Mouse (Mus musculus) erythroblast, embryonic 14.5 days (primary cell): ENCODE measurements around the gene Lcorl. TPM values are rescaled to one million over a fixed set of nuclear protein-coding genes. Genes with fewer than 3 reads are reported as not detected.
"Not testable (repeated sequence)": the region's sequence is repeated elsewhere in the genome, so short reads cannot be mapped to it uniquely, and the experiment has no call there.

Source experiments
- H3K27me3 ChIP-seq: 2 replicates; pipeline ENCODE4 v1.6.1; 2012; ENCODE audit warnings: inconsistent platforms; ENCODE audit not compliant: control insufficient read depth
- H3K36me3 ChIP-seq: 2 replicates; pipeline ENCODE4 v1.6.1; 2012; ENCODE audit warnings: mild to moderate bottlenecking, inconsistent platforms; ENCODE audit not compliant: control insufficient read depth
- H3K4me1 ChIP-seq: 2 replicates; pipeline ENCODE4 v1.6.1; 2012; ENCODE audit warnings: inconsistent platforms; ENCODE audit not compliant: control insufficient read depth
- H3K4me3 ChIP-seq: replicated peaks from 2 replicates; pipeline ENCODE3; 2012; ENCODE audit warnings: moderate library complexity, mild to moderate bottlenecking, inconsistent platforms
- H3K9me3 ChIP-seq: 2 replicates; pipeline ENCODE4 v1.6.1; 2012; ENCODE audit warnings: low read length, inconsistent platforms, mixed read lengths; ENCODE audit not compliant: control insufficient read depth
- GATA1 ChIP-seq: IDR thresholded peaks from 2 replicates; pipeline ENCODE4 v1.6.1; 2012; ENCODE audit warnings: low read length, inconsistent platforms, mixed read lengths
- TAL1 ChIP-seq: IDR thresholded peaks from 3 replicates; pipeline ENCODE4 v1.6.1; 2012; ENCODE audit warnings: low read length, inconsistent platforms, mixed read lengths
- polyA plus RNA-seq: library from polyadenylated mRNA; stranded (reverse); fragments of >175 nt; gene quantifications from 2 replicates; pipeline ENCODE4 v1.2.3, GENCODE M21; 2012

The Lcorl gene
- polyA plus RNA-seq, 1 experiment: 0.18 TPM

DNA sequence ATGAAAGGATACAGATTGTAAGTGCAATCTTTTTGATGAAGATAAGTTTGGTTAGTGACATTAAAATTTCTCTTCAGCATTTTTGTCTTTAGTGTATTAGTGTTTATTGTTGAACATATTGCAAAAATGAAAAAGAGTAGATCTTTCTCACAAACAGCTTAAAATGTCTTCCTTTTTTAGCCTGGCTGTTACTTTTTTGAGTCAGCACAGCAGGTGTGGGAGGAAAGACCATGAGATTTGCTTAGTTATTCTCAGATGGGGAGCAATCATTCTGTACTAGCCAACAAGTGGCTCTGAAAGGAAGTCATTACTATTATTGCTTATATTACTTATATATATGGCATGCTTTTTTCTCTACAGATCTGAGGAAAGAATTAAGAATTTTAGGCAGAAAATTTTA lies 177.5 kb downstream of the Lcorl start:
- H3K9me3 ChIP-seq: no peaks in the 10 kb centered on the region
- no peak overlapping the region for H3K4me3 ChIP-seq
- H3K27me3 ChIP-seq: no peaks in the 10 kb centered on the region
- peaks cover 95% of the 10 kb centered on the region for H3K36me3 ChIP-seq
- TF ChIP-seq GATA1 (no peak), TAL1 (no peak)
- no peaks in the 10 kb centered on the region for H3K4me1 ChIP-seq

DNA sequence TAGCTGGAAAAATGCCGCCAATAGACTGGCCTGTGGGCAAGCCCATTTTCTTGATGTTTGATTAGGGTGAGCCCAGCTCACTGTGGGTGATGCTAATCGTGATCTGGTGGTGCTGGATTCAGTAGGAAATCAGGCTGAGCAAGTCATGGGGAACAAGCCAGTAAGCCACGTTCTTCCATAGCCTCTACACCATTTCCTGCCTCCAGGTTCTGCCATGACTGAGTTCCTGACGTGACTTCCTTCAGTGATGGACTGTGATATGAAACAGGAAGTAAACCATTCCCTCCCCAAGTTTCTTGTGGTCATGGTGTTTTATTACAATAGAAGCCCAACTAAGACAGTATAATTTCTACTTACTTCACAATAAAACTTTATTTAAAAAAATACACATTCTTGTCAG lies 179.8 kb downstream of the Lcorl start:
- Histone ChIP-seq H3K4me1 (peaks cover 2% of the 10 kb centered on the region; the same call in 1 of the 2 replicates), H3K27me3 (no peaks in the 10 kb centered on the region), H3K9me3 (no peaks in the 10 kb centered on the region), H3K36me3 (peaks cover 95% of the 10 kb centered on the region), H3K4me3 (no peak overlapping the region)
- no peak for TF ChIP-seq GATA1
- TF ChIP-seq TAL1: no peak

DNA sequence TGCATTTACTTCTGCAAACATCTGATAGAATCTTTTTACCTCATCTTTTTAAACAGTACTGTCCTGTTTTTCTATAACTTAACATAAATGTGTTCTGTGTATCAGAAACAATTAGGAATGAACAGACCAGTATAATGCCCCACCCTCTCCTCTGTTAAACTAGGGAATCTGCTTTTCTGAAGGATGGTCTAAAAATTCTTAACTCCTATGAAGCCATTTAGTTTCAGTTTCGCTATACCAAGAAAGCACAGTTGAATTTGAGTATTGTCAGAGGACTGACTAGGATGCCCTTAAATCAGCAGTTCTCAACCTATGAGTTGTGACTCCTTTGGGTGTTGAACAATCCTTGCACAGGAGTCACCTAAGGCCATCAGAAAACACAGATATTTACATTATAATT lies 182.4 kb downstream of the Lcorl start:
- Histone ChIP-seq H3K9me3 (no peaks in the 10 kb centered on the region), H3K27me3 (no peaks in the 10 kb centered on the region), H3K4me1 (peaks cover 14% of the 10 kb centered on the region), H3K4me3 (no peak overlapping the region), H3K36me3 (peaks cover 80% of the 10 kb centered on the region)
- TF ChIP-seq TAL1: no peak
- TF ChIP-seq GATA1: no peak

DNA sequence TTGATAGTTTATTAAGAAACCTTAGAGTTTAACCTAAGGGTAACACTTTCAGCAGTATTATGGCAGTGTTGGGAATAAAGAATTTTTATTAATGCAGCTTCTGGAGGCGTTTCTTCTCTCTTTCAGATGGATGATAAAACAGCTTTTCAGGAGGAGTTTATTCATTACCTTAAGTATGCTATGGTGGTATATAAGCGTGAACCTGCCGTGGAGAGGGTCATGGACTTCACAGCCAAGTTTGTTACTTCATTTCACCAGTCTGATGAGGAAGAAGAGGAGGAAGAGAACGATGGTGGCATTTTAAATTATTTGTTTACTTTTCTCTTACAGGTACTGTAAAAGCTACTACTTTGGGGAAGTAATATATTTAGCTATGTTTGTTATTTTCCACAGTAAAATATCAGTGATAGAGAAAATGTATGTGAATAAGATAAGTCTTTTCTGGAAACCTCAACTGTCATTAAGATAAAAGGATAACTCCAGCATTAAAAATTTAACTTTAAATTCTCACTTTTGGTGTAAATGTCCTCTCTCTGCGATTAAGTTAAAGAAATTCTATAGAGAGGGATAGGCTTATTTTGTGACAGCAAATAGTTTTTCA lies 186.4 kb downstream of the Lcorl start:
- peaks cover 25% of the 10 kb centered on the region for H3K4me1 ChIP-seq
- no peak for TF ChIP-seq TAL1
- TF ChIP-seq GATA1: no peak
- peaks cover 42% of the 10 kb centered on the region for H3K36me3 ChIP-seq
- H3K27me3 ChIP-seq: no peaks in the 10 kb centered on the region
- H3K4me3 ChIP-seq: peak overlapping the region; percentile 100
- H3K9me3 ChIP-seq: no peaks in the 10 kb centered on the region

DNA sequence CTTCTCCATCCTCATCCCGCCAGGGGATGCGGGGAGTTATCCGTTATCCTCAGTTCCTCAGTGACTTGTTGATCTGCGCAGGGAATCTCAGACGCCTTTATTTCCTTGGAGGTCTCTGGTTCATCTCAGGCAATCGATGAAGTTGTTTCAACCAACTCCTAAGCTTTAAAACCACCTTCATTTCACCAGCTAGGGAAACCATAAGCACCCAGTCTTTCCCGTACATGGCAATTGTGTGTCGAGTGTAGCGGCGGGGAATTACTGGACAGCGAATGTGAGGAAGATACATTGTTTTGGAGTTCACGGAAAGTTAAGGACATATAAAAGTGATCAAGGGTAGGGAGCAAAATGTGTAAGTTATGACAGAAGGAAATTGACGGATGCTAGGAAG lies 187.1 kb downstream of the Lcorl start:
- H3K9me3 ChIP-seq: no peaks in the 10 kb centered on the region
- H3K4me1 ChIP-seq: peaks cover 25% of the 10 kb centered on the region
- H3K27me3 ChIP-seq: no peaks in the 10 kb centered on the region
- TF ChIP-seq GATA1: no peak
- TF ChIP-seq TAL1: no peak
- H3K4me3 ChIP-seq: peak overlapping the region; percentile 100
- peaks cover 34% of the 10 kb centered on the region for H3K36me3 ChIP-seq

DNA sequence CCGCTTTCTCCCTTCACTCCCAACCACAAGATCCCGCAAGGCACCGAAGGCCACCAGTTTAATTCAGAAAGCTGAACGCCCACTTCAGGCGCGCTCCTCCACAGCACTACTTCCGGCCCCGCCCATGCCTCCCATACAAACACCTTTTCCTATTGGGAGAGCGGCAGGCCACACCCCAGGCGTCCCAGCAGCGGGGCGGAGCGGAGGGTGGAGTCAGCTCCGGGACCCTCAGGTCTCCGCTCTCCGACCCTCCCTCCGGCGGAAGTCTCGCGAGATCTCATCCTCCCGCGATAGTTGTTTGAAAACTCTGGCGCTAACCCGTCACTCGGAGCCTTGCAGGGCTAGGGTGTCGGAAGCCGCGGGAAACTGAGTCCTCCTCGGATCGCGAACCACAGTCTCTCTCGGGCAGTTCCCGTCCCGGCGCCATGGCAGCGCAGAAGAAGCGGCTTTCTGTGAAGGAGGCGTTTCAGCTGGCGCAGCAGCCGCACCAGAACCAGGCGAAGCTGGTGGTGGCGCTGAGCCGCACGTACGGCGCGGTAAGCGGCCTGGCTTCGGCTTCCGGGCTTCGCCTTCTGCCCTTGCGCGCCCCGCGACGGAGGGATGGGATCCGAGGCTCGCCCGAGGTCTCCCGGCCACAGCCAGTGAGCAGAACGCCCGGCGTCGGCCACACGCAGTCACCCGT lies 187.7 kb downstream of the Lcorl start, which contains the start of gene Ncapg:
Gene Ncapg, plus strand, starts transcription at position 322 of the 682 bp plus-strand sequence.
- Histone ChIP-seq H3K4me3 (peak within 1 kb of the TSS; percentile 100), H3K9me3 (no peaks in the 10 kb centered on the region), H3K36me3 (peaks cover 29% of the 10 kb centered on the region), H3K27me3 (no peaks in the 10 kb centered on the region), H3K4me1 (peaks cover 25% of the 10 kb centered on the region)
- TF ChIP-seq TAL1: no peak
- no peak for TF ChIP-seq GATA1

DNA sequence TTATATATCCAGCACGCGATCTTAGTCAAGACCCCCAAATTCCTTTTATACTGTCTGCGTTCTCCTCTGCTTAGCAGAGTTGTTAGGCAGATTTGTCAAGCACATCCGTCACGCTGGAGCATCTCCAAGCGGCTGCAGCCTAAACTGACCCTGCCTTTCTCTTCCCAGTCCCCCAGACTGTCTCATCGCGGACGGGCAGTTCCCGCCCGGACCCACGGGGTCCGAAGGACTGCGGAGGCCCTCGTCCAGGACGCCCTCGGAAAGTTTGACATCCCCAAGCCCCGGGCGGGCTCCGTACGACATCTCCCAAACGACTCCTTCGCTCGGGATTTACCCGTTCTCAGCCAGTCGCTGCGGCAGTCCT lies 188.2 kb downstream of the Lcorl start:
- no peaks in the 10 kb centered on the region for H3K27me3 ChIP-seq
- no peak for TF ChIP-seq TAL1
- TF ChIP-seq GATA1: no peak
- H3K4me3 ChIP-seq: peak overlapping the region; percentile 100
- no peaks in the 10 kb centered on the region for H3K9me3 ChIP-seq
- peaks cover 24% of the 10 kb centered on the region for H3K36me3 ChIP-seq
- H3K4me1 ChIP-seq: peaks cover 25% of the 10 kb centered on the region

DNA sequence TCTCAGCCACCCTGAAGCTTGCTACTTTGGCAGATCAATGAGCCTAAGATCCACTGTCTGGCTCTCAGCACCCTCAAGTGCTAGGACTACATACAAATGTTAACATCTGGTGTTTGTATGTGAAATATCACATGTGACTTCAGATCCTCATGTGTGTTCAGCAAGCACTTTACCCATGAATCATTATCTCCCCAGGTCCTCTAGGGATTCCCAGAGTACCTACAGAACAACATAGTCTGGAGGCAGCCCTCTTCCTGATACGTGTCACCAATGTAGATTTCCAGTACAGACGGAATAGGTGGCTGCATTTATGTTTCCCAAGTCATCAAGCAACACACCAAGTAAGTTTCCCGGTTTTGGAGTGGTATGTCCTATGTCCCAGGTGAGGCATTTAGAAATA lies 188.6 kb downstream of the Lcorl start:
- TF ChIP-seq GATA1 (no peak), TAL1 (no peak)
- H3K4me1 ChIP-seq: peaks cover 25% of the 10 kb centered on the region

DNA sequence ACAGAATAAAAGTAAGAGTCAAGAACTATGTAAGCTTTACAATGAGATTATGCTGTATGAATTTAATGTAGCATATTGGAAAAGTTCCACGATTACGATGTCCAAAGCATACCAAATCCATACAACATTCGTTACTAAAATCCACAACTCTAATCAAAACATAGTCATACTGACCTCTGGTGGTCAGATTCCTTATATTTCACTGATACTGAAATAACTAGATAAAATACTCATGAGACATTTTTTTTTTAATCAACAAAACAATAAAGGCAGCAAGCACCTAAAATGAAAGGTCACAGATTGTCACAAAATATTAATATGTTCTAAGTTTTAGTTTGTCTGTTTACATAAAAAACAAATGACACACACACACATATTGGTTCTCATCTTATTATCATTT lies 189.1 kb downstream of the Lcorl start:
- peak overlapping the region; percentile 100 for H3K4me3 ChIP-seq
- H3K4me1 ChIP-seq: peaks cover 25% of the 10 kb centered on the region
- H3K36me3 ChIP-seq: peaks cover 18% of the 10 kb centered on the region
- TF ChIP-seq GATA1: no peak
- no peak for TF ChIP-seq TAL1
- no peaks in the 10 kb centered on the region for H3K9me3 ChIP-seq
- H3K27me3 ChIP-seq: no peaks in the 10 kb centered on the region

More for the DNA sequence above, 188.6 kb downstream of the Lcorl start:
- Histone ChIP-seq H3K27me3 (no peaks in the 10 kb centered on the region), H3K4me3 (peak overlapping the region; percentile 100), H3K36me3 (peaks cover 22% of the 10 kb centered on the region), H3K9me3 (no peaks in the 10 kb centered on the region)

DNA sequence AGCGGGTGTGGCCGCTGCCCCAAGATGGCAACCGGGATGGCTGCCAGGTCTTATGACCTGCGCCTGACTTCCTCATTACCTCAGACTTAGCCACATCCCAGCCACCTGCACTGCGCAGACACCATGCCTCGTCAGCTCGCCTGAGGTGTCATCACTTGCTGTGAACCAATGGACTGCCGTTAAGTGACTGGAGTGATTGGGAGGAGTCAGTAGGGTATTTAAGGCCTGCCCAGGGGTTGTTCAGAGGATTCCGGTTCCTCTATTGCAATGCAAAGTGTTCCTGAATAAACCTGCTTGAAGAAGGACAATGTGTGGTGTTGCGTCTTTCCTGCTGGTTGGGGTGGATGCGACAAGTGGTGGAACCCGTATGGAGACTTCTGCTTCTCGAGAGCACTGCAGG lies 199.0 kb downstream of the Lcorl start:
- H3K4me1 ChIP-seq, H3K27me3 ChIP-seq, H3K4me3 ChIP-seq, H3K36me3 ChIP-seq: not testable (repeated sequence)
- H3K9me3 ChIP-seq: peaks cover 24% of the 10 kb centered on the region
